Mouse (Mus musculus) stomach, embryonic 16.5 days (tissue): Measurements from ENCODE around the gene Snx11. TPM values are rescaled to one million over a fixed set of nuclear protein-coding genes. Genes with fewer than 3 reads are reported as not detected.

Source experiments
- ATAC-seq: fragments of 200-750 bp; cut with Nextera tagmentation; 2 replicates; pipeline ENCODE4 v1.8.0; 2017; ENCODE audit warnings: moderate number of reproducible peaks, moderate TSS enrichment; ENCODE audit not compliant: insufficient read depth, low FRiP score
- H3K27ac ChIP-seq: fragments of 300-500 bp; sonication (generic); 2 replicates; pipeline ENCODE4 v1.5.1; 2014; ENCODE audit warnings: low read length
- H3K27me3 ChIP-seq: fragments of 300-500 bp; sonication (generic); 2 replicates; pipeline ENCODE4 v1.6.1; 2014; ENCODE audit warnings: low read length, control low read depth, mixed read lengths; ENCODE audit not compliant: control insufficient read depth, insufficient read depth
- H3K36me3 ChIP-seq: fragments of 300-500 bp; sonication (generic); 2 replicates; pipeline ENCODE4 v1.6.1; 2014; ENCODE audit warnings: low read length; ENCODE audit not compliant: control insufficient read depth, insufficient read depth
- H3K4me1 ChIP-seq: fragments of 300-500 bp; sonication (generic); 2 replicates; pipeline ENCODE4 v1.6.1; 2014; ENCODE audit warnings: low read length, control low read depth, mixed read lengths; ENCODE audit not compliant: control insufficient read depth, insufficient read depth
- H3K4me2 ChIP-seq: fragments of 300-500 bp; sonication (generic); 2 replicates; pipeline ENCODE4 v1.6.1; 2014; ENCODE audit warnings: low read depth, low read length, mixed read lengths
- H3K4me3 ChIP-seq: fragments of 300-500 bp; sonication (generic); replicated peaks from 2 replicates; pipeline ENCODE4 v1.5.1; 2014; ENCODE audit warnings: mild to moderate bottlenecking, low read length
- H3K9ac ChIP-seq: fragments of 300-500 bp; sonication (generic); 2 replicates; pipeline ENCODE4 v1.6.1; 2014; ENCODE audit warnings: low read length
- H3K9me3 ChIP-seq: fragments of 300-500 bp; sonication (generic); replicated peaks from 2 replicates; pipeline ENCODE4 v1.6.1; 2016; ENCODE audit warnings: low read length, control low read depth; ENCODE audit not compliant: control insufficient read depth
- WGBS: fragments of 180-500 bp; shearing (Covaris S2); extraction: QIAGEN DNeasy Blood & Tissue Kit; methylation state at CpG from one replicate; pipeline ENCODE4 v1.1.7; 2014; 5-methylcytosine and 5-hydroxymethylcytosine counted together
- polyA plus RNA-seq: library from polyadenylated mRNA; unstranded; fragments of >200 nt; fragmentation: Nextera tagmentation; extraction: Ambion mirVana; gene quantifications from 2 replicates; pipeline ENCODE4 v1.2.1, GENCODE M21; 2015

Gene Snx11
- polyA plus RNA-seq, 1 experiment from 2014 or later: 14.6 TPM

- WGBS: 50% methylated on average over 7 of the region's 7 CpGs
- no peak overlapping the region for H3K4me3 ChIP-seq
- H3K27ac ChIP-seq: no peak overlapping the region
- no peak overlapping the region for H3K4me2 ChIP-seq
- H3K9ac ChIP-seq: no peak overlapping the region
- no peaks in the 10 kb centered on the region for H3K9me3 ChIP-seq
- no peaks in the 10 kb centered on the region for H3K27me3 ChIP-seq
- ATAC-seq: no peak
- H3K4me1 ChIP-seq: 0 out of 2 replicates have a peak, but pooled peaks cover 2% of the 10 kb centered on the region
- no peaks in the 10 kb centered on the region for H3K36me3 ChIP-seq
These were observed 15.4 kb downstream of the Snx11 start for GRCm38 (mm10) chr11:96761984-96762383.

DNA sequence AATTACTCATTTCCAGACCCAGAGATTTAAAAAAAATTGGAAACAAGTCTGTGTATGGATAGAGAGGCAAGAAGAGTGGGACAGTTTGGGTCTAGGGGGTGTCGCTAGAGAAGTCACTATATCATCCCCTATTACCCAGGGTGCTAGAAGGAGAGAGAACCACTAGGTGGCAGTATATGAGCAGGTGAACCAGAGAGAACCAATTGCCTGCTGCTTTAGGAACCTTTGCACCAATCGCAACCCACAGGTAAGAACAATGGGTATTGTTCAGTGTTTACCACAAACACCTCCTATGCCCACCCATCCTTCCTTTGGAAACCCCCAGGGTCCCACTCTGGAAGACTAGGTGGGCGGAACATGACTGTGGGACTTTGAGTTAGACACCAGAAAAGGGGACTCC is 17.3 kb downstream of the Snx11 start:
- ATAC-seq: 0 out of 2 replicates have a peak, but pooled peaks have one; percentile 37
- H3K4me2 ChIP-seq: no peak overlapping the region
- H3K9ac ChIP-seq: no peak overlapping the region

DNA sequence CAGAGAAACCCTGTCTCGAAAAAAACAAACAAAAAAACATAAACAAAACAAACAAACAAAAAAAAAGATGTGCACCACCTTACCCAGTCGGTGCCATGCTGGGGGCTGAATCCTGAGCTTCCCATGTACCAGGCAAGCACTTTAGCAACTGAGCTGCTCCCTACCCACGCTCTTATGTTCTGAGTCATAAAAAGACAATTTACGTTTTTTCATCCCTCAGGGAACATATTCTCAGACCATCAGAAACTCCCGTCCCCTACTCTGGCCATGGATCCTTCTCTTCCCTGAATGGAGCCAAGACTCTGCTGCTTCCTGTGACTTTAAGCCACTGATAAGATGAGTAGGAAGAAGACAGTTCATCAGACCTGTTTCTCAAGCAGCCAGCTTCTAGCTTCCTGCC is 19.0 kb downstream of the Snx11 start:
- H3K27me3 ChIP-seq: no peaks in the 10 kb centered on the region
- no peak overlapping the region for H3K4me3 ChIP-seq
- no peak for ATAC-seq
- no peaks in the 10 kb centered on the region for H3K4me1 ChIP-seq
- no peak overlapping the region for H3K4me2 ChIP-seq
- 61% methylated on average over 5 of the region's 5 CpGs for WGBS
- no peaks in the 10 kb centered on the region for H3K36me3 ChIP-seq
- H3K9me3 ChIP-seq: no peaks in the 10 kb centered on the region
- no peak overlapping the region for H3K27ac ChIP-seq
- no peak overlapping the region for H3K9ac ChIP-seq

More for the DNA sequence above, 17.3 kb downstream of the Snx11 start:
- Histone ChIP-seq H3K27me3 (no peaks in the 10 kb centered on the region), H3K9me3 (no peaks in the 10 kb centered on the region), H3K36me3 (no peaks in the 10 kb centered on the region), H3K4me1 (no peaks in the 10 kb centered on the region), H3K4me3 (no peak overlapping the region), H3K27ac (no peak overlapping the region)
- WGBS: 47% methylated on average over 3 of the region's 3 CpGs

DNA sequence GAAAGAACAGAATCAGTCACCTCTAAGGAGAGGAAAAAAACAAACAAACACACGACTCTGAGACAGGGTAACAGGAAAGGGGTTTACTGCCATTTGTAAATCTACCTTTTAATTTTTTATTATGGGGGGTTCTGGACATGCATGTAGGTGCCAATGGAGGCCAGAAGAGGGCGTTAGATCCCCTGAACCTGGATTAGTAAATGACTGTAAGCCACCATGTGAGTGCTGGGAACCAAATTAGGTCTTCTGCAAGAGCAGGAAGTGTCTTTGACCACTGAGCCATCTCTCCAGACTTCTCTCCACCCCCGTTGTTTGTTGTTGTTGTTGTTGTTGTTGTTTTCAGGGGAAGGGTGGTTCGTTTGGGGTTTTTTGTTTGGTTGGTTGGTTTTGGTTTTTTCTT is 19.9 kb downstream of the Snx11 start:
- WGBS: 48% methylated on average over 4 of the region's 4 CpGs

GRCm38 (mm10) chr11:96755298-96755697 is 22.1 kb downstream of the Snx11 start:
- Histone ChIP-seq H3K9me3 (no peaks in the 10 kb centered on the region), H3K4me2 (no peak overlapping the region)
- no peak for ATAC-seq

More for the DNA sequence above, 19.9 kb downstream of the Snx11 start:
- Histone ChIP-seq H3K4me3 (no peak overlapping the region), H3K9me3 (no peaks in the 10 kb centered on the region), H3K27me3 (no peaks in the 10 kb centered on the region), H3K9ac (no peak overlapping the region), H3K4me2 (no peak overlapping the region), H3K4me1 (no peaks in the 10 kb centered on the region), H3K36me3 (no peaks in the 10 kb centered on the region), H3K27ac (no peak overlapping the region)
- no peak for ATAC-seq

DNA sequence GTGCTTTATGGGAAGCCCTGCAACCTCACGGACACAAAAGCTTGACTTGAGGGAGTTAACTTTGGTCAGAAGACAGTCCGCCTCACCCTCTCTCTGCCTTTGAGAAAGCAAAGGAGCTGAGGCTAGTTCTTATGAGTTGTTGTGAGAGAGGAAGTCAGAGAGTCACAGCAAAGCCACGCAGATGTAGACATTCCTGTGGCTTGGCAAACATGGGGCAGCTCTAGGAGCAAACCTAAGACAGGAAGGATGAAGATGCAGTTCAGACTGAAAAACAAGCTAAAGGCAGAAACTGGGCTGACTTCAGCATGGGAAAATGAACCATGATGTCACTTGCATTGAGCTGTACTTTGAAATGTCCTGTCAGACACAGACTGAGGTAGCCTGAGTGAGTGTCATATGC is 29.8 kb downstream of the Snx11 start:
- Histone ChIP-seq H3K9ac (no peak overlapping the region), H3K4me3 (no peak overlapping the region), H3K27me3 (no peaks in the 10 kb centered on the region), H3K9me3 (no peaks in the 10 kb centered on the region), H3K4me2 (no peak overlapping the region), H3K27ac (no peak overlapping the region), H3K36me3 (no peaks in the 10 kb centered on the region), H3K4me1 (no peaks in the 10 kb centered on the region)
- no peak for ATAC-seq
- 41% methylated on average over 3 of the region's 3 CpGs for WGBS

More at GRCm38 (mm10) chr11:96755298-96755697, 22.1 kb downstream of the Snx11 start:
- Histone ChIP-seq H3K27me3 (no peaks in the 10 kb centered on the region), H3K4me1 (no peaks in the 10 kb centered on the region), H3K9ac (no peak overlapping the region), H3K4me3 (no peak overlapping the region), H3K27ac (no peak overlapping the region), H3K36me3 (no peaks in the 10 kb centered on the region)
- WGBS: 92% methylated on average over 2 of the region's 2 CpGs

DNA sequence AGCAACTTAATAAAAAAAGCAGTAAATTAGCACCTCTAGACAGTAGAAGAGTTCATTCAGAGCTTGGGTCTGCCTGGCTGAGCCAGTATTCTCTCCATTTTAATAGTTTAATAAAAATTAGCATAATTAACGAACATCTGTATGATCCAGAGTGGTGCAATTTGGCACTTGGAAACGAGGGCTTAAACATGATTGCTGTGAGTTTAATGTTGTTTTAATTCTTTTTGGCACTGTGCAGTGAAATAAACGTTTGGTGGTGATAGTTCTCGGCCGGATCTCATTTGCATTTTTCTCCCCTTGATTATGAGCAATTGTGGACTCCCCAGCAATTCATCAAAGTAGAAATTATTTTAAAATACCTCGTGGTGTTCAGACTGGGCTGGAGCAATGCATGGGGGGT is 30.7 kb downstream of the Snx11 start:
- Histone ChIP-seq H3K4me1 (no peaks in the 10 kb centered on the region), H3K9me3 (no peaks in the 10 kb centered on the region), H3K36me3 (no peaks in the 10 kb centered on the region), H3K27ac (no peak overlapping the region), H3K9ac (no peak overlapping the region), H3K4me3 (no peak overlapping the region), H3K27me3 (no peaks in the 10 kb centered on the region; the same call in 1 of the 2 replicates), H3K4me2 (no peak overlapping the region)
- WGBS: 63% methylated on average over 6 of the region's 6 CpGs
- no peak for ATAC-seq

- no peak overlapping the region for H3K4me2 ChIP-seq
- no peak for ATAC-seq
- 64% methylated on average over 4 of the region's 4 CpGs for WGBS
- no peaks in the 10 kb centered on the region for H3K4me1 ChIP-seq
- H3K9ac ChIP-seq: no peak overlapping the region
- H3K27ac ChIP-seq: no peak overlapping the region
- no peaks in the 10 kb centered on the region for H3K36me3 ChIP-seq
- H3K27me3 ChIP-seq: no peaks in the 10 kb centered on the region; the same call in 1 of the 2 replicates
- H3K4me3 ChIP-seq: no peak overlapping the region
- no peaks in the 10 kb centered on the region for H3K9me3 ChIP-seq
These were observed 33.5 kb downstream of the Snx11 start for GRCm38 (mm10) chr11:96743891-96744290.

GRCm38 (mm10) chr11:96743000-96743399 is 34.4 kb downstream of the Snx11 start:
- no peak for ATAC-seq
- Histone ChIP-seq H3K27ac (no peak overlapping the region), H3K27me3 (no peaks in the 10 kb centered on the region; the same call in 1 of the 2 replicates), H3K4me3 (no peak overlapping the region), H3K4me2 (peak overlapping the region; percentile 24; the same call in 1 of the 2 replicates), H3K9me3 (no peaks in the 10 kb centered on the region), H3K9ac (no peak overlapping the region), H3K4me1 (no peaks in the 10 kb centered on the region), H3K36me3 (no peaks in the 10 kb centered on the region)
- 19% methylated on average over 11 of the region's 11 CpGs for WGBS
